Mouse (Mus musculus): ENCODE measurements at regions not wholly inside any gene's neighbourhood (a gene's known extent, or its start where the extent isn't known, plus 50 kb on each side); places are given as distances from the start of the nearest gene placed in this dataset.
"Not testable (repeated sequence)": the region's sequence is repeated elsewhere in the genome, so short reads cannot be mapped to it uniquely, and the experiment has no call there.

- no peaks in the 10 kb centered on the region for H3K9me3 ChIP-seq (replicated peaks; ENCODE audit: low read length)
- no peak for ATAC-seq (replicated peaks; ENCODE audit: low FRiP score, low read depth)
- H3K4me2 ChIP-seq (ENCODE audit: low read length): no peak overlapping the region
- no peaks in the 10 kb centered on the region for H3K27me3 ChIP-seq (ENCODE audit: insufficient read depth, low read length)
- H3K4me1 ChIP-seq (replicated peaks; ENCODE audit: insufficient read depth, low read length): no peaks in the 10 kb centered on the region
- WGBS: 82% methylated on average over 2 of the region's 2 CpGs
- no peaks in the 10 kb centered on the region for H3K36me3 ChIP-seq (ENCODE audit: insufficient read depth, low read length)
- no peak overlapping the region for H3K9ac ChIP-seq (ENCODE audit: low read depth, low read length)
- DNase-seq (ENCODE audit: low spot score): no peak
- no peak overlapping the region for H3K4me3 ChIP-seq (replicated peaks; ENCODE audit: low read depth, low read length)
- TF ChIP-seq CTCF (IDR thresholded peaks at IDR 0.05; ENCODE audit: low read depth): no peak
- no peak overlapping the region for H3K27ac ChIP-seq
These were observed 114.3 kb upstream of the Egfr start for GRCm38 (mm10) chr11:16637679-16638078.

- H3K9me3 ChIP-seq (replicated peaks; ENCODE audit: low read length): no peaks in the 10 kb centered on the region
- no peak for ATAC-seq (replicated peaks; ENCODE audit: low FRiP score, low read depth)
- H3K36me3 ChIP-seq (ENCODE audit: insufficient read depth, low read length): no peaks in the 10 kb centered on the region
- no peaks in the 10 kb centered on the region for H3K27me3 ChIP-seq (ENCODE audit: insufficient read depth, low read length)
- H3K4me2 ChIP-seq (ENCODE audit: low read length): no peak overlapping the region
- DNase-seq (ENCODE audit: low spot score): no peak
- H3K27ac ChIP-seq: no peak overlapping the region
- TF ChIP-seq CTCF (IDR thresholded peaks at IDR 0.05; ENCODE audit: low read depth): no peak
- H3K4me3 ChIP-seq (replicated peaks; ENCODE audit: low read depth, low read length): no peak overlapping the region
- H3K9ac ChIP-seq (ENCODE audit: low read depth, low read length): no peak overlapping the region
- no peaks in the 10 kb centered on the region for H3K4me1 ChIP-seq (replicated peaks; ENCODE audit: insufficient read depth, low read length)
- 86% methylated on average over 4 of the region's 4 CpGs for WGBS
These were observed 113.7 kb upstream of the Egfr start for GRCm38 (mm10) chr11:16638349-16638748.

DNA sequence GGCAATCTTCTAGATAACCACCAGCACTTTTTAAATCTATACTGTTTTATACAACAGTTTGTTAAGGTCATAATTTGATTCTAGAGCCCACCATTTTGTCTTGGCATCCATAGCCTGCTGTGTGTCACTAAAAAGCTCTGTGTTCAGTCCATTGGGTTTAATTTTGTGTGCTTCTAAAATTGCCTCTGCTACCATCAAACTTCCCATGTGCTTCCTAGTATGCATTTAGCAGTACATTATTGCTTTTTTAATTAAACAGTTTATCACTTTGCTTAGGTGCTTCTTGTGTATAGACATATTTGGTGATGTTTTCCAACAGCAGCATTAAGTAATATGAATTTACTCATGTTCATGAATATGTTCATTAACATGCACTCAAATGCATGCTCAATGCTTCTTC, 102.4 kb upstream of the Egfr start:
- H3K9me3 ChIP-seq (replicated peaks; ENCODE audit: low read length): no peaks in the 10 kb centered on the region
- H3K27me3 ChIP-seq (ENCODE audit: insufficient read depth, low read length): no peaks in the 10 kb centered on the region
- no peak for ATAC-seq (replicated peaks; ENCODE audit: low FRiP score, low read depth)
- H3K4me3 ChIP-seq (replicated peaks; ENCODE audit: low read depth, low read length): no peak overlapping the region
- H3K9ac ChIP-seq (ENCODE audit: low read depth, low read length): no peak overlapping the region
- H3K27ac ChIP-seq: no peak overlapping the region
- H3K36me3 ChIP-seq (ENCODE audit: insufficient read depth, low read length): no peaks in the 10 kb centered on the region
- no peak overlapping the region for H3K4me2 ChIP-seq (ENCODE audit: low read length)
- H3K4me1 ChIP-seq (replicated peaks; ENCODE audit: insufficient read depth, low read length): no peaks in the 10 kb centered on the region
- no peak for TF ChIP-seq CTCF (IDR thresholded peaks at IDR 0.05; ENCODE audit: low read depth)
- DNase-seq (ENCODE audit: low spot score): no peak

- no peak overlapping the region for H3K27ac ChIP-seq
- H3K9ac ChIP-seq (ENCODE audit: low read depth, low read length): no peak overlapping the region
- TF ChIP-seq CTCF (IDR thresholded peaks at IDR 0.05; ENCODE audit: low read depth): no peak
- H3K4me1 ChIP-seq (replicated peaks; ENCODE audit: insufficient read depth, low read length): no peaks in the 10 kb centered on the region
- no peaks in the 10 kb centered on the region for H3K36me3 ChIP-seq (ENCODE audit: insufficient read depth, low read length)
- H3K27me3 ChIP-seq (ENCODE audit: insufficient read depth, low read length): no peaks in the 10 kb centered on the region
- ATAC-seq (replicated peaks; ENCODE audit: low FRiP score, low read depth): no peak
- DNase-seq (ENCODE audit: low spot score): no peak
- 87% methylated on average over 3 of the region's 3 CpGs for WGBS
- H3K4me2 ChIP-seq (ENCODE audit: low read length): no peak overlapping the region
- no peaks in the 10 kb centered on the region for H3K9me3 ChIP-seq (replicated peaks; ENCODE audit: low read length)
- H3K4me3 ChIP-seq (replicated peaks; ENCODE audit: low read depth, low read length): no peak overlapping the region
These were observed 88.2 kb upstream of the Egfr start for GRCm38 (mm10) chr11:16663806-16664205.

- no peak overlapping the region for H3K27ac ChIP-seq
- no peaks in the 10 kb centered on the region for H3K9me3 ChIP-seq (replicated peaks; ENCODE audit: low read length)
- no peak overlapping the region for H3K4me3 ChIP-seq (replicated peaks; ENCODE audit: low read depth, low read length)
- TF ChIP-seq CTCF (IDR thresholded peaks at IDR 0.05; ENCODE audit: low read depth): no peak
- WGBS: 89% methylated on average over 4 of the region's 4 CpGs
- no peaks in the 10 kb centered on the region for H3K36me3 ChIP-seq (ENCODE audit: insufficient read depth, low read length)
- no peaks in the 10 kb centered on the region for H3K4me1 ChIP-seq (replicated peaks; ENCODE audit: insufficient read depth, low read length)
- no peak for ATAC-seq (replicated peaks; ENCODE audit: low FRiP score, low read depth)
- H3K27me3 ChIP-seq (ENCODE audit: insufficient read depth, low read length): no peaks in the 10 kb centered on the region
- DNase-seq (ENCODE audit: low spot score): no peak
- H3K9ac ChIP-seq (ENCODE audit: low read depth, low read length): no peak overlapping the region
- H3K4me2 ChIP-seq (ENCODE audit: low read length): no peak overlapping the region
These were observed 82.4 kb upstream of the Egfr start for GRCm38 (mm10) chr11:16669453-16670251.

- 73% methylated on average over 1 of the region's 1 CpGs for WGBS
- no peaks in the 10 kb centered on the region for H3K36me3 ChIP-seq (ENCODE audit: insufficient read depth, low read length)
- H3K4me2 ChIP-seq (ENCODE audit: low read length): no peak overlapping the region
- DNase-seq (ENCODE audit: low spot score) (no peak), ATAC-seq (replicated peaks; ENCODE audit: low FRiP score, low read depth) (no peak)
- no peak overlapping the region for H3K9ac ChIP-seq (ENCODE audit: low read depth, low read length)
- TF ChIP-seq CTCF (IDR thresholded peaks at IDR 0.05; ENCODE audit: low read depth): no peak
- no peaks in the 10 kb centered on the region for H3K4me1 ChIP-seq (replicated peaks; ENCODE audit: insufficient read depth, low read length)
- no peaks in the 10 kb centered on the region for H3K9me3 ChIP-seq (replicated peaks; ENCODE audit: low read length)
- H3K27ac ChIP-seq: no peak overlapping the region
- H3K27me3 ChIP-seq (ENCODE audit: insufficient read depth, low read length): no peaks in the 10 kb centered on the region
- no peak overlapping the region for H3K4me3 ChIP-seq (replicated peaks; ENCODE audit: low read depth, low read length)
These were observed 81.7 kb upstream of the Egfr start for GRCm38 (mm10) chr11:16670282-16670681.

- H3K4me1 ChIP-seq (replicated peaks; ENCODE audit: insufficient read depth, low read length); ATAC-seq (replicated peaks; ENCODE audit: low FRiP score, low read depth); H3K4me3 ChIP-seq (replicated peaks; ENCODE audit: low read depth, low read length); H3K27ac ChIP-seq; H3K4me2 ChIP-seq (ENCODE audit: low read length); H3K9me3 ChIP-seq (replicated peaks; ENCODE audit: low read length); H3K9ac ChIP-seq (ENCODE audit: low read depth, low read length); H3K27me3 ChIP-seq (ENCODE audit: insufficient read depth, low read length); H3K36me3 ChIP-seq (ENCODE audit: insufficient read depth, low read length); DNase-seq (ENCODE audit: low spot score): not testable (repeated sequence)
- WGBS: 29% methylated on average over 1 of the region's 1 CpGs
These were observed 76.1 kb upstream of the Egfr start for GRCm38 (mm10) chr11:16675951-16676350.

Measured in kidney, postnatal 0 days (tissue).